Mouse (Mus musculus): ENCODE measurements at regions not wholly inside any gene's neighbourhood (a gene's known extent, or its start where the extent isn't known, plus 50 kb on each side); places are given as distances from the start of the nearest gene placed in this dataset.
A peak's percentile ranks its signal among the peaks of the same experiment; 100 is the strongest.

DNA sequence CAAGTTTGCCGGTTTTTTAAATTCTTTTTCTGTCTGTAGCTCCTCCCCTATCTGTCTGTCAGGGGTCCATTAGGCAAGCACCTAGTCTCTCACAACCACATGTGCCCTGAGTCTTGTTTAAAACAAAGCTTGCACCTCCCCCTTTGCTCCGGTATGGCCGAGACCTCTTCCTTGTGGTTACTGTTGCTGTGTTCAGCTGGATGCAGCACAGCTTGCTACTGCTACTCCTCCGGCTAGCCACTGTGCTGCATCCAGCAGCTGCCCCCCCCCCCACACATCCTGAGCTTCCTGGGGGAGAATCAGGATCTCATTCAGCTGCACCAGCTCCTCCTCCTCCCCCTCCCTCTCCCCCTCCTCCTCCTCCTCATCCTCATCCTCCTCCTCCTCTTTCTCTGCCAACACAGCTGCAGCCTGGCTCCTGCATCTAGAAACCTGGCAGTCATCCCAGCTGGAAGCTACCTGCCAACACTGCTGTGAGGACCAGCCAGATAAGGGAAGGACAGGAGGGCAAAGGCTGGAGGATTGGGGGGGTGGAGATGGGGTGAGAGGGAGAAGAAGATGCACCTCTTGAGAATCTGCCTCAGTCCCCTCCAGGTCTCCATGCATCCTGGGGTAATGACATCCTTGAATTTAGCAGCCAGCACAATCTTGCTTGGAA lies 114.8 kb upstream of the Tmem260 start:
- DNase-seq (ENCODE audit: inconsistent age in 2 of 2, low spot score in 1 of 2) = peak; percentile 29 to 73

DNA sequence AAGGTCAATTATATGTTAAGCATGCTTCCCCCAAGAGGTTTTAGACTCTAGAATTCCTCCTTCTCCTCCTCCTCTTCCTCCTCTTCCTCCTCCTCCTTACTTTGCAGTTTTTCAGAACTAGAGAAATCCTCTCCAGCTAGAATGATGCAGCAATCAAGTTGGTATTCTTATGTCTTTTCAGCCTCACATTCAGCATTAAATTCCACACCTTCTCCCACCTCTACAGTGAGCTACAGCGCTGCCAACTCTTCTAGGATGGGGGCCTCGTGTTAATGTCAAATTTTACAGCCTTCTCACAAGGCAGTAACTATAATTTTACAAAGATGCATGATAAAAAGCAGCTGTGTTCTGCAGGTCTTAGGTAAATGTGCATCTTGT lies 114.3 kb upstream of the Tmem260 start:
- no peak for DNase-seq (ENCODE audit: inconsistent age in 2 of 2, low spot score in 1 of 2)

DNA sequence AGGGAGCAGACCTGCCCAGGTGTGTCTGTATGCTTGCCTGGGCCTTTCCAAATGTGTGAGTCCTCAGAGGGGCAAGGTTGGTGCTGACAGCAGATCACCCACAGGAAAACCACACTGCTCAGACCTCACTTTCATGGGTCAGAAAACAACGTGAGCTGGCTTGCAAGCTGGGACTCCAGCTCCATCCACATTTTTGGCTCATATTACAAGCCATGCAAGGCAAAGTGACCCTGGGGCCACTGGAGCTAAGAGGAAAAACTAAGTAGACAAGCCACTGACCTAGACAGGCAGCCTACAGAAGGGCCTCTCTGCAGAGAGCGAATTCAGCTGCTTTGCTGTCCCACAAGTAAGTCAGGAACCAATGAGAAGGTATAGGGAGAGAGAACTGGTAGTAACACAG lies 113.7 kb upstream of the Tmem260 start:
- DNase-seq (ENCODE audit: inconsistent age in 2 of 2, low spot score in 1 of 2) = peak; percentile 26 to 76

DNA sequence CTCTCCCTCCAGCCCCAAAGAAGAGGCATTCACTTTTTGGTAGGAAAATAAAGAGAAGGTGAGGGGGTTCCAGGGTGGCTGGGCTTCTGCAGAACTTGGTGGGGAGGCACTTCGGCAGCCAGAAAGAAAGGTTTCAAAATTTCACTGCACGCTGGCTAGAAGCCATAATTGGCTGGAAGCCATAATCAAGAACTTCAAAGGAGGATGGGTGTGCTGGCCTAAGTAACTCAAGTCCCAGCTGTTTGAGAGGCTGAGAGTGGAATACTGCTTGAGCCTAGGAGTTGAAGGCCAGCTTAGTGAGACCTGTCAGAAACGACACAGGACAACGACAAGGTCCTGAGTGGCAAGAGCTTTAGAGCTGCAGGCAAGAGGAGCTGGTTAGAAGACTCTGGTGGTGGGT lies 113.3 kb upstream of the Tmem260 start:
- DNase-seq (ENCODE audit: inconsistent age in 2 of 2, low spot score in 1 of 2) = peak; percentile 42 to 85

DNA sequence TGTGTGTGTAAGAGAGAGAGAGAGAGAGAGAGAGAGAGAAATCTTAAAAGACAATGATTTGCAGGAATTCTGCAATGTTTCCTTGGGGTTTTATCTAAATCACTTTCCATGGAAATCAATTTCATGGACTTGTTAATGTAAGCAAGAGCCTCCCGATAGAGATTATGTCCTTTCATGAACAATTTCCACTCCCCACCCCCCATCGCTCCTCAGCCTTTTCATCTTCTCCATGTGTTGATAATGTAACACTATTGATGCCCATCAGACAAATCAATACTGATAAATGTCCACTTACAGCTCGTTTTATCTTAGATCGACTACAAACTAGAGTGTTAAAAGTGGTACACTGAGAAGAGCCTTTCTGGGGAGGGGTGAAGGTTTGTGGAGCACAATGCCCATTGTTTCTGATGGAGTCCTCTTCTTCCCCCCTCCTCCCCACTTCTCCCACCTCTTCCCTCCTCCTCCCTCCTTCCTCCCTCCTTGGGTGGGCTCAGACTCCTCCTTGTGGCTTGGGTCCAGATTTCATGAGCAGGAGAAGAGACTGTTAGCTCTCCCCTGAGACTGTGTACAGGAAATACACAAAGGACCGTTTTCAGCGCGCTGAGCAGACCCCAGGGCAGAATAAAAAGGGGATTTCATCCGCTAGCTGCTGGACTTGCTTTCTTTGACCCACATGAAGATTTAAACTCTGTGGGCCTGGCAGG lies 111.7 kb upstream of the Tmem260 start:
- DNase-seq (ENCODE audit: inconsistent age in 2 of 2, low spot score in 1 of 2) = no peak

DNA sequence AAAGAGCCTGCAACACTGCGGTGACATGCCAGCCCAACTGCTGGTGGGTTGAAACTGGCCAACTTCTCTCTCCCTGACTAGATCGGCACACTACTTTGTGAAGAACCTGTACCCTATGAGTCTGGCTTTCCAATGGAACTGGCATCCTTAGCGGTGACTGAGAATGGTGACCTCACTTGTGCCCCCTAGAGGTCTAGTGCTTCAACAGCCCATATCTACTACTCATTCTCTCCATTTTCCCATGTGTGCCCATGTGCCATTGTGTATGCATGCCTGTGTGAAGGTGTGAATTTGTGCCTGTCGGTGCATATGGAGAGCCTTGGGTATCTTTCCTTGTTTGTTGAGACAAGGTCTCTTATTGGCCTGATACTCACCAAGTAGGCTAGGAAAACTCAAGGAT lies 106.5 kb upstream of the Tmem260 start:
- DNase-seq (ENCODE audit: inconsistent age in 2 of 2, low spot score in 1 of 2) = peak in 1 of 2 experiments; percentile 51

DNA sequence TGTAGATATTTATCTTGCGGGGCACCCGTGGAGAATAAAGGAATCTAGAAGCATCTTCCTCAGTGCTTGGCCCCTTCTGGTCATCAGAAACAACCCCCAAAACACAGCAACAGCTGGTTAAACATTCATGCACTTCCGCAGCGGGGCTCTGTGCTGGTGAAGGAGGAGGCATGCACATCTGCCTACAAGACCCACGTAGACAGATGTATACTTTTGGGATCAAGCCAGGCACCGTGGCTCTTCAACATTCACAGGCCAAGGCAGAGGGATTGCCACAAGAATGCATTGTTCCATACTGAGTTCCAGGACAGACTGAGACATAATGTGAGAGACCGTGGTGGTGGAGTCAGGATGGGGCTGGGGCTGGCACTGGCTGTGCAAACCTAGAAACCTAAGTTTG lies 103.0 kb upstream of the Tmem260 start:
- DNase-seq (ENCODE audit: inconsistent age in 2 of 2, low spot score in 1 of 2) = no peak

DNA sequence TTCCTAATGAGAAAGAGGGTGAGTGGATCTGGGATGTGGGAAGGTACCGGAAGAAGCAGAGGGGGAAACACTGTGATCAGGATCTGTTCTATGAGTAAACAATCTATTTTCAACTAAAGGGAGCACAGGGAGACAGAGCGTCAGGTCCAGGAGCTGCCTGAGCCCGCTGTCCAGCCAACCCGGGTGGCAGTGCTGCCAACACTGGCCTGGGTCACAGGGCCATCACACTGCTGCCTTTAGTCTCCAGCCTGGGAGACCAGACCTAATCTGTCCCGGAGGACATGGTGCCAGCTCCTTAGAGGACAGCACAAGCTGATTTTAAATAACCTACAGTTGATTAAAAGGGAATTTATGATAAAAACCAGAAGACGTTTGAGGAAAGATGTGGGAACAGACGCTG lies 100.0 kb upstream of the Tmem260 start:
- DNase-seq (ENCODE audit: inconsistent age in 2 of 2, low spot score in 1 of 2) = no peak

DNA sequence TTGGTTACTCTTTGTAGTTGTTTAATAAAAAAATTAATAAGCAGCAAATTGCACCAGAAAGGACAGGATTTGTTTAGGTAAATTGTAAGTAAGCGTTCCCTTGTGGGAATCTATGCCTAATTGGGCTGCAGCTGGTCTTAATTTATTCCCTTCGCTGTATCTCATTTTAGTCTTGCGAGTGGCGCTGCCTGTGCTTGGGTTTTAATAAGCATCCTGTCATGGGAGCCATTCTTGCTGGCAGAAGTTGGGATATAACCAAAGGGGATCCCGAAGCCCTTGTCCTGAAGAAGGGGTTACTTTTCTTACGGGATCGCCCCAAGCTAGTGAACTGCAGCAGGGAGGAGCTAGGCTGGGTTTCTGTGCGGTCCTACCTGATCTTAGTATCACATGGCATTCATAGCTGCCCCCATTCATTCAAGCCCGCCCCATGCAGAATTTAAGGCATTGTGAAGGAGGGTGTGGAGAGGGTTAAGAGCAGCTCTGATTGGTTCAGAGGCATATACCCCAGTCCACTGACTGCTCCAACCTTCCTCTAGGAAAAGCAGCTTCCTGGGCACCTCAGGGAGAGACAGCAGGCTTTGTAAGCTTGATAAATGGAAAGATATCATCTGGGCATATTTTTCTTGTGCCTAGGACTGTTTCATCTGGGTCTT lies 96.4 kb upstream of the Tmem260 start:
- DNase-seq (ENCODE audit: inconsistent age in 2 of 2, low spot score in 1 of 2) = no peak

DNA sequence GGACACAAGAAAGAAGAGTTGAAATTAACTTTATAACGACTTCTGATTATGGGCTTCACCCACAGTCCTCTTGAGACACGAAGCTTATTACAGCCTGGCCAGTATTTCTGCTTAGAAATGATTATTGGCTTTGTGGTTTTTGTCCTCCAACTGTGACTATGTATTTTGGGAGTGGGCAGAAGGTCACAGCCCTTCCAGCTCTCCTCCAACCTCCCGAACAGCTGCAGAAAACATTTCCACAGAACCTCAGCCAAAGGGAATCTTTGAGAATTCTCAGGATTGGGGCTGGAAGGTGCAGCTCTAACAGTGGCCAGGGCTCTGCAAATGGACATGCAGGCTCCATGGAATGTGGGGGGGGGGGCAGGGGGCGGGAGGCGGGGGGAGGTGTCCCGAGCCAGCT lies 94.3 kb upstream of the Tmem260 start:
- DNase-seq (ENCODE audit: inconsistent age in 2 of 2, low spot score in 1 of 2) = no peak

DNA sequence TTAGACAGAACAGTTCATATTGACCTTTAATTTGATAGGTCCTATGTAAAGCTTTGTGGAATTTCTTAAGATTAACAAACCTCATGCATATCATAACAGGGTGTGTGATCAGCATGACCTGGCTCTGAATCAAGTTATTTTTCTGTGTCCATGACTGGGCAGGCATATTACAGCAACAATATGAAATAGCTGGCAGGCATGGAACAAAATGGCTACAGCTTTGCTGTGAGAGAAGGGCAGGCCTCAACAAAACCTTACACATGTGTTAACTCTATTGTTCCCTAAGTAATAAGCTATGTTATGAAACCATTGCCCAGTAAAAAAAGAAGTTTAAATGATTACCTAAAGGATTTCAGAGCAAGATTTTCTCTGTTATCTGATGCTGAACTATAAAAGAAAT lies 93.1 kb upstream of the Tmem260 start:
- no peak for DNase-seq (ENCODE audit: inconsistent age in 2 of 2, low spot score in 1 of 2)

DNA sequence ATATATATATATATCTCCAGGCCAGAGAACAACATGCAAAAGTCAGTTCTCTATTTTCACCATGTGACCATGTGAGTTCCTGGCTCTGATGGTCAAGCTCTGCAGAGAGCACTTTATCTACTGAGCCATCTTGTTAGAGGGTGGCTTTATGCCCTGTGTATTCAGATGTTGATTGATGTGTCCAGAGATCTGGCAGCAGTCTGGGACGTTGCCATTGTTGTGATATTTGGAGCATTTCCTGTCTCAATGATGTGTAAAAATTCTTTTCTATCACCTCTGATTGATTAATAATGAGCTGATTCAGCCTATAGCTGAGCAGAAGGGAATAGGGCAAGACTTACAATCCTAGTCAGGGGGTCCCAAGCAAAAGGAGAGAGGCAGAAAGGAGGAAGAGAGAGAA lies 91.7 kb upstream of the Tmem260 start:
- no peak for DNase-seq (ENCODE audit: inconsistent age in 2 of 2, low spot score in 1 of 2)

DNA sequence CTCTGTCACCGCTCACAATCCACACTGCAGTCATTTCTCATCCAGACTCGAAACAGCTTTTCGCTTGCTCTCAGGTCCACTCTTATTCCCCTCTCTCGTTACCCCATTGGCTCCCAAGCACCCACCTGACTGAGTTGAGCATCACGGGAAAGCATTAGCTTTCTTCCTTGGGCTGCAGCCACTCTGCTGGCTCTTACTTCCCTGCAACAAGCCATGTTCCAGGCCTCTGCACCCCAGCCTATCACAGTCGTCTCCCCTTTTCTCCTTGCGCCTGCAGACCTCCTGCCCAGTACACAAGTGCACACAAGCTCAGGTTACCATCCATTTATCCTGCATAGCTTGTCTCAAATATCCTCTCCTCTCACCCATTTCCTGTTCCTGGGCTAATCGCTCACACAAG lies 88.5 kb upstream of the Tmem260 start:
- no peak for DNase-seq (ENCODE audit: inconsistent age in 2 of 2, low spot score in 1 of 2)

DNA sequence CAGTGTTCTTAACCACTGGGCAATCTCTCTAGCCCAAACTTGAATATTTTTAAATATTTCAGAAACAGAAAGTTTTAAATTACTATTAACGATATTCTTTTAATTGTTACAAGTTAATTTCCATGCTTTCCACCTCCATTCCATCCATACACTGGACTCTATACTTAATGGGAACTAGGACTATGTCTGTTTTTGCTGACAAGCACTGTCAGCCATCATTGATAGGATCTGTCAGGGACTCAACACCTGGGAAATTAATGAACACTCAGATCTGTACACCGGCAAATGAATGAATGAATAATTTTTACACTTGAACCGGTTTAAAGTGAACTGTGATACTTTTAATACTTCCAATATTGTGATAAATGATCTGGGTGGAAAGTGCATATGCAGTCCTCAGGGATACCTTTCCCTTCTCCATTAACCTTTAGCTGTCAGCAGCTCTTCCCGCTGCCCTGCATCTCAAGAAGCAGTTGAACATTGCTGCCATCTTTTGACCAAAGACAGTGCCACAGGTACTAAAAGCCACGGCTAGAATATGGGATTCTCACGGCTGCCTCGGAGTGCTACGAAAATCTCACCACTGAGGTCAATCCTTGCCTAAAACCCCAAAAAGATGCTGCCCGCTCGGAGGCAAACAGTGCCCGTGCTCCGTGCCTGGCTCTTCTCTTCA lies 87.3 kb upstream of the Tmem260 start:
- DNase-seq (ENCODE audit: inconsistent age in 2 of 2, low spot score in 1 of 2) = peak; percentile 18 to 69

DNA sequence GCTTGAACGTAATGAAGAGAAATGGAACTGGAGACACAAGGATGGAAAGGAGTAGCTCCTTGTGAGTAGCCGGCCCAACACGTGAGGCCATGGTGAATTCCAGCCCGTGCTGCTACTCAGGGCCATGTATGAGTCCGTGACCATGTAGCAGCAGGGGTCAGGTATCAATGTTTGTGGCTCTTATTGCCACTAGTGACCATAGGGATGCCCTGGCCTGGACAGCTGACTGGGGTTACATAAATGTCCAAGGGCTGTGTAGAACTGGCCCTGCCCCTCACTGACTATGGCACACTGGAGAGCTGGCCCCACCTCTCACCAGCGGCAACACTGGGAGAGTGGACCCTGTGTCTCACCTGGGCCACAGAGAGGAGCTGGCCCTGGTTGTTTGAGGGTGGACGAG lies 84.1 kb upstream of the Tmem260 start:
- DNase-seq (ENCODE audit: inconsistent age in 2 of 2, low spot score in 1 of 2) = no peak

DNA sequence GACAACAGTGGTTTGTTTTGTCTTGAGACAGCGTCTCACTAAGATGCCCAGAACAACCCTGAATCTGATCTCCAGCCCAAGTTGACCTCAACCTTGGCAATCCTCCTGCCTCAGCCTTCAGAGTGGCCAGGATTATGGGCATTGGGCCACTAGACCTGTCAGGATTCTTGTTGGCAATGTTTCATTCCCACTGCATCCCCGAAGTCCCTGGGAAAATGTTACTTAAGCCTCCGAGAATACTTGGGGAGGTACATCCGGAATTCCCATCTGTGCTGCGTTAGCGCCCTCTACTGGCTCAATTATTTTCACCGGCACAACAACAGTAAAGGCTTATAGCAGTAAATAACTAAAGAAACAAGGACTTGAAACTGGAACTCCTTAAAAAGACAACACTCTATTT lies 78.9 kb upstream of the Tmem260 start:
- DNase-seq (ENCODE audit: inconsistent age in 2 of 2, low spot score in 1 of 2) = peak; percentile 68 to 92

DNA sequence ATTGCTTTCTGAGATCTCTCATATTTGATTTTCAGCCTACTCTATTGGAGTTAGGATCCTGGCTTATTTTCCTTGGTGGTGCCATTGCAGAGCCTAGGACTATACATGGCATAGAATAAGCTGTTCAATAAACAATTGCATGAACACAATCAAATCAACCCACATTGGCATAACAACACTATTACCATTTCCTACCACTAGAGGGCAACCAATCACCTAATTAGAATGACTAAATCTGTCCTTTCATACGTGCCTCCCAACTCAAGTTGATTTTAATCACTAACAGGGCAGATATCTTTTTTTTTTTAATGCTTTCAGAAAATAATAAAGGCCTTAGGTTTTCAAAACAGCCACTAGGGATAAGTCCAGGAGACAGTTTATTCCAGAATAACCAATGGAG lies 75.6 kb upstream of the Tmem260 start:
- peak in 1 of 2 experiments; percentile 82 for DNase-seq (ENCODE audit: inconsistent age in 2 of 2, low spot score in 1 of 2)

DNA sequence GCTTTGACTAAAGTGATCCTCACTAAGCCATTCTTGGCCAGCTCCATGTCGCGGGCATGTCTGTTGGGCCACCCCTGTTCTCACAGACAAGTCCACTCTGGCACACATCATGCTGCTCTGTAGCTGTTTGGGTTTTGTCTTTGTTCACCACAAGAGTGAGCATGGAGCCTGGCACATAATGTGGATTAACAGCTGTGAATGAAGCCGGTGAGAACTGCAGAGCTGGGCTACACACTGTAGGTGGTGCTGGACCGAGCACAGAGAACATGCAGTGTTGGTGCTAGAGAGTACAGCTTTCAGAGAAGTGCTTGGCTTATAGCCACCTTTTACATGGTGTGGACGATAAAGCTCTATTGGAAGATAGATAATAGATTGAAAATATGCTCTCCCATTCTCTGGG lies 74.2 kb upstream of the Tmem260 start:
- DNase-seq (ENCODE audit: inconsistent age in 2 of 2, low spot score in 1 of 2) = peak; percentile 18 to 33

DNA sequence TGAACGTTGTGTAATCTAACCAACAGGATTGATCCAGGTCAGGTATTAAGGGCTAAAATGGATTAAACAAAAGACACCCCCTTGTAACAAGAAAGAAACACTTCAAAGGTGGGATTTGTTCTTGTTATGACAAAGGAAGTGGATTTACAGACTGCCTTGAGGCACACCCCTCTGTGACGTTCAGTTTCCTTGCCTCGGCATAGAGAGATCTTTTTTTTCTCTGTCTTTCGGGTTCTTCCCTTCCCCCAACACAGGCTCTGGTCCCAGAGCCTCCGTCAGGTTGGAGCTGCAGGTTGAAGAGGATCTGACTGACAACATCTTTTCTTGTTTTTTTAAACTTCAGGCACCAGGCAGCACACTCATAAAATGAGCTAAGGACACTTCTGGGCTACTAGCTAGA lies 69.8 kb upstream of the Tmem260 start:
- no peak for DNase-seq (ENCODE audit: inconsistent age in 2 of 2, low spot score in 1 of 2)
